Mouse (Mus musculus) lung, adult 2 months (tissue): ENCODE data around the gene Tex26.

Experiments
- CTCF ChIP-seq: fragments of 200-500 bp; IDR thresholded peaks from 2 replicates; pipeline ENCODE4 v1.5.1; 2011; ENCODE audit warnings: mild to moderate bottlenecking, low read length, control low read depth; ENCODE audit not compliant: insufficient read depth
- POLR2A ChIP-seq: fragments of 200-500 bp; IDR thresholded peaks from 2 replicates; pipeline ENCODE4 v1.6.1; 2011; ENCODE audit warnings: low read depth, mild to moderate bottlenecking, control low read depth, low read length, borderline replicate concordance; ENCODE audit errors: extremely low read depth

DNA sequence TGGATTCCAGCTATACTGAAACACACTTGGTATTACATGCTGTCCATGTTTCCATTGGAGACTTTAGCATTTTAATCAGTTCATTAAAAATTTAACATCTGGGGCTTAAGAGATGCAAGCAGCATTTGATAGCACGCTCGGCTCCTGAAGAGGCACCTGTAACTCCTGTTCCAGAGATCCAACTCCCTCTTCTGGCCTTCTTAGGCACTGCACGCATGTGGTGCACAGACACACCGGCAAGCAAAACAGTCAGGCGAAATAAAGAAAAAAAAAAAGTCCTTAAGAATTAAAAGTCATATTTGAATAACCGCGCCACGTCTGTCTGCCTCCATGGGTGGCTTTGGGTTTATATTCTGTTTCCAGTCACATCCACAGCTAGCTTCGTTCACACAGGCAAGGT is 34.7 kb downstream of the Tex26 start:
- TF ChIP-seq CTCF (no peak), POLR2A (no peak)
